In the genomic region with DNA sequence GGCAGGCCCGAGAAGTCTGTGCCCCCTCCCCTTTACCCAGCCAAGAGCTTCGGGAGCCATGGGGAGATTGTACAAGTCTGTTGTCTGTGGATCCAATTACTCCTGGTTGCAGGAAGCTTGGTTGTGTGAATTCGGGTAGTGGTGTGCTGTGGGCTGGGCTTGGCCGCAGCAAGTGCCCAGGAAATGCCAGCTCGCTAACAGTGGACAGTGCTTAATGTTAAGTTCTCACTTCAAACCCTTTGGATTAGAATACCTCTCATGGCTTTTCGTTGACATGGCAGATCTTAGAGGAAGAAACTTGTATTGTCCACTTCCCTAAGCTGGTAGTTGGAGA, we compare ENCODE assay signal across 8 mouse cellular contexts. TPM values are rescaled to one million over a fixed set of nuclear protein-coding genes. Genes with fewer than 3 reads are reported as not detected.
DNase-seq lines count a peak whose midpoint lies in the region; ATAC-seq and TF ChIP-seq lines count a peak whose summit lies in the region.

No protein-coding gene starts in this region.

- no peak for TF ChIP-seq EP300 in liver, embryonic 14.5 days (IDR thresholded peaks at IDR 0.05; ENCODE audit: low read depth)

- 17% methylated on average over 6 of the region's 6 CpGs for WGBS in heart, embryonic 16.5 days
- WGBS in liver, embryonic 14.5 days (ENCODE audit: insufficient replicate concordance): 10% methylated on average over 6 of the region's 6 CpGs

- H3K4me3 ChIP-seq in E14TG2a.4 (replicated peaks; ENCODE audit: low read length): peak overlapping the region; percentile 96
- H3K4me3 ChIP-seq in heart, embryonic 16.5 days (ENCODE audit: low read length): peak overlapping the region; percentile 97
- H3K4me3 ChIP-seq in liver, embryonic 14.5 days (ENCODE audit: insufficient read depth in 1 of 2, low read depth in 2 of 2, low read length in 2 of 2): peak overlapping the region; percentile 70 to 74

- intact Hi-C loops in left cerebral cortex, postnatal 25 days (cut with DNase I): no loop called here

- ATAC-seq in heart, embryonic 16.5 days (replicated peaks; ENCODE audit: extremely low read depth, insufficient read depth, low FRiP score): no peak
- no peak for ATAC-seq in liver, embryonic 14.5 days (ENCODE audit: insufficient read depth)

- peaks cover 44% of the 10 kb centered on the region for H3K36me3 ChIP-seq in E14TG2a.4 (ENCODE audit: insufficient read depth, low read length)
- peaks cover 3% of the 10 kb centered on the region; the same call in 1 of the 2 replicates for H3K36me3 ChIP-seq in heart, embryonic 16.5 days (ENCODE audit: control insufficient read depth, insufficient read depth)
- no peaks in the 10 kb centered on the region for H3K36me3 ChIP-seq in liver, embryonic 14.5 days (replicated peaks; ENCODE audit: control insufficient read depth, insufficient read depth, low read depth)

- H3K27ac ChIP-seq in heart, embryonic 16.5 days (ENCODE audit: low read length): peak overlapping the region; percentile 93
- H3K27ac ChIP-seq in liver, embryonic 14.5 days: no peak overlapping the region; the same call in 1 of the 2 replicates

- peaks cover 63% of the 10 kb centered on the region for H3K4me1 ChIP-seq in E14TG2a.4 (replicated peaks; ENCODE audit: low read depth, low read length)
- H3K4me1 ChIP-seq in heart, embryonic 16.5 days (ENCODE audit: control insufficient read depth, insufficient read depth, low read length): peaks cover 19% of the 10 kb centered on the region
- peaks cover 13 to 24% of the 10 kb centered on the region in 2 experiments for H3K4me1 ChIP-seq in liver, embryonic 14.5 days (replicated peaks; ENCODE audit: control insufficient read depth in 2 of 2, insufficient read depth in 2 of 2, low read length in 1 of 2)

- H3K27me3 ChIP-seq in E14TG2a.4 (ENCODE audit: insufficient read depth, low read length): no peaks in the 10 kb centered on the region
- no peaks in the 10 kb centered on the region for H3K27me3 ChIP-seq in heart, embryonic 16.5 days (ENCODE audit: control insufficient read depth, insufficient read depth, low read length)
- no peaks in the 10 kb centered on the region for H3K27me3 ChIP-seq in liver, embryonic 14.5 days (ENCODE audit: control insufficient read depth, insufficient read depth, low read length)

- no peak for TF ChIP-seq CTCF in E14TG2a.4 (conservative IDR thresholded peaks at IDR 0.05; ENCODE audit: low read length)
- no peak for TF ChIP-seq CTCF in liver, embryonic 14.5 days (IDR thresholded peaks at IDR 0.05; ENCODE audit: low read depth)

- DNase-seq in embryo, embryonic 10.5 days (ENCODE audit: low spot score): peak; percentile 10
- no peak for DNase-seq in embryo, embryonic 10 days (ENCODE audit: low spot score)
- no peak for DNase-seq in liver, embryonic 14.5 days (ENCODE audit: low read depth in 3 of 3, low spot score in 3 of 3)
- DNase-seq in left cerebral cortex, postnatal 25 days (ENCODE audit: low spot score in 2 of 2): no peak
- DNase-seq in urinary bladder, postnatal 10 days (ENCODE audit: low spot score): no peak
- no peak for DNase-seq in testis, postnatal 14 days (ENCODE audit: low spot score)

- H3K4me2 ChIP-seq in heart, embryonic 16.5 days (ENCODE audit: low read depth, low read length): peak overlapping the region; percentile 77
- H3K4me2 ChIP-seq in liver, embryonic 14.5 days (ENCODE audit: low read depth): peak overlapping the region; percentile 91

- H3K9me3 ChIP-seq in E14TG2a.4 (ENCODE audit: low read length): peaks cover 23% of the 10 kb centered on the region
- H3K9me3 ChIP-seq in heart, embryonic 16.5 days (replicated peaks; ENCODE audit: control insufficient read depth, low read length): no peaks in the 10 kb centered on the region
- no peaks in the 10 kb centered on the region for H3K9me3 ChIP-seq in liver, embryonic 14.5 days (ENCODE audit: control insufficient read depth, low read length)

- H3K9ac ChIP-seq in heart, embryonic 16.5 days (ENCODE audit: low read length): peak overlapping the region; percentile 93
- H3K9ac ChIP-seq in liver, embryonic 14.5 days (replicated peaks): peak overlapping the region; percentile 76

RNA-seq across cellular contexts. Expression of gene Tbc1d13, which starts 0.8 kb away (rescaled TPM):
- 5.4 and 7.1 TPM in 2 replicates for polyA plus RNA-seq in heart, embryonic 16.5 days (2015; fragmentation: Nextera tagmentation; extraction: Ambion mirVana)
- 11.3 and 12.7 TPM in 2 replicates for polyA plus RNA-seq in liver, embryonic 14.5 days (2012; rRNA removed)
- 3.6 and 3.9 TPM in 2 replicates for polyA plus RNA-seq in liver, embryonic 14.5 days (2014; fragmentation: Nextera tagmentation; extraction: Ambion mirVana)
- total RNA-seq in left cerebral cortex, postnatal 25 days (2021): 10 to 100 TPM; 51.3 to 58.4 TPM

RNA-seq across cellular contexts. Expression of gene Zer1, which starts 10.0 kb away (rescaled TPM):
- 5.7 TPM in 2 replicates for polyA plus RNA-seq in heart, embryonic 16.5 days (2015; fragmentation: Nextera tagmentation; extraction: Ambion mirVana)
- polyA plus RNA-seq in liver, embryonic 14.5 days (2012; rRNA removed): 8.1 and 8.5 TPM in 2 replicates
- 1.9 and 2.0 TPM in 2 replicates for polyA plus RNA-seq in liver, embryonic 14.5 days (2014; fragmentation: Nextera tagmentation; extraction: Ambion mirVana)
- 100 to 1,000 TPM; 152 TPM for total RNA-seq in left cerebral cortex, postnatal 25 days (2021)

RNA-seq across cellular contexts. Expression of gene Endog, which starts 36.9 kb away (rescaled TPM):
- 37.4 and 40.0 TPM in 2 replicates for polyA plus RNA-seq in heart, embryonic 16.5 days (2015; fragmentation: Nextera tagmentation; extraction: Ambion mirVana)
- polyA plus RNA-seq in liver, embryonic 14.5 days (2012; rRNA removed): 11.9 and 15.1 TPM in 2 replicates
- 19.1 and 20.3 TPM in 2 replicates for polyA plus RNA-seq in liver, embryonic 14.5 days (2014; fragmentation: Nextera tagmentation; extraction: Ambion mirVana)
- 10 to 100 TPM; 20.4 to 21.8 TPM for total RNA-seq in left cerebral cortex, postnatal 25 days (2021)

RNA-seq across cellular contexts. Expression of gene Zdhhc12, which starts 40.9 kb away (rescaled TPM):
- 29.4 and 30.8 TPM in 2 replicates for polyA plus RNA-seq in heart, embryonic 16.5 days (2015; fragmentation: Nextera tagmentation; extraction: Ambion mirVana)
- 23.4 and 25.5 TPM in 2 replicates for polyA plus RNA-seq in liver, embryonic 14.5 days (2012; rRNA removed)
- polyA plus RNA-seq in liver, embryonic 14.5 days (2014; fragmentation: Nextera tagmentation; extraction: Ambion mirVana): 17.4 and 21.5 TPM in 2 replicates
- 1 to 10 TPM; 8.5 to 8.8 TPM for total RNA-seq in left cerebral cortex, postnatal 25 days (2021)

RNA-seq across cellular contexts. Expression of gene Spout1, which starts 43.9 kb away (rescaled TPM):
- polyA plus RNA-seq in heart, embryonic 16.5 days (2015; fragmentation: Nextera tagmentation; extraction: Ambion mirVana): 31.5 and 34.3 TPM in 2 replicates
- 18.6 and 20.3 TPM in 2 replicates for polyA plus RNA-seq in liver, embryonic 14.5 days (2012; rRNA removed)
- polyA plus RNA-seq in liver, embryonic 14.5 days (2014; fragmentation: Nextera tagmentation; extraction: Ambion mirVana): 18.7 and 25.2 TPM in 2 replicates
- total RNA-seq in left cerebral cortex, postnatal 25 days (2021): 10 to 100 TPM; 34.7 to 36.9 TPM
